Mouse (Mus musculus): ENCODE data around the gene Fam168a. TPM values are rescaled to one million over a fixed set of nuclear protein-coding genes. Genes with fewer than 3 reads are reported as not detected.

Gene Fam168a
- polyA plus RNA-seq, 1 experiment from 2014 or later = 80.0 TPM

- Histone ChIP-seq H3K4me2 (no peak overlapping the region), H3K36me3 (ENCODE audit: poor library complexity, severe bottlenecking) (peaks cover 5% of the 10 kb centered on the region; the same call in 1 of the 2 replicates), H3K4me3 (no peak overlapping the region), H3K9ac (no peak overlapping the region), H3K9me3 (replicated peaks) (no peaks in the 10 kb centered on the region), H3K4me1 (peaks cover 10% of the 10 kb centered on the region; the same call in 1 of the 2 replicates), H3K27ac (no peak overlapping the region), H3K27me3 (no peaks in the 10 kb centered on the region)
- no peak for ATAC-seq
- 83% methylated on average over 1 of the region's 1 CpGs for WGBS
Measured at GRCm38 (mm10) chr7:100788291-100788690, 81.9 kb downstream of the Fam168a start.

- Histone ChIP-seq H3K27ac (no peak overlapping the region), H3K4me1 (no peaks in the 10 kb centered on the region), H3K4me2 (no peak overlapping the region), H3K4me3 (no peak overlapping the region), H3K9ac (no peak overlapping the region), H3K36me3 (ENCODE audit: poor library complexity, severe bottlenecking) (no peaks in the 10 kb centered on the region), H3K27me3 (no peaks in the 10 kb centered on the region), H3K9me3 (replicated peaks) (no peaks in the 10 kb centered on the region)
- 67% methylated on average over 3 of the region's 3 CpGs for WGBS
- ATAC-seq = no peak
Measured at GRCm38 (mm10) chr7:100798810-100799209, 92.4 kb downstream of the Fam168a start.

DNA sequence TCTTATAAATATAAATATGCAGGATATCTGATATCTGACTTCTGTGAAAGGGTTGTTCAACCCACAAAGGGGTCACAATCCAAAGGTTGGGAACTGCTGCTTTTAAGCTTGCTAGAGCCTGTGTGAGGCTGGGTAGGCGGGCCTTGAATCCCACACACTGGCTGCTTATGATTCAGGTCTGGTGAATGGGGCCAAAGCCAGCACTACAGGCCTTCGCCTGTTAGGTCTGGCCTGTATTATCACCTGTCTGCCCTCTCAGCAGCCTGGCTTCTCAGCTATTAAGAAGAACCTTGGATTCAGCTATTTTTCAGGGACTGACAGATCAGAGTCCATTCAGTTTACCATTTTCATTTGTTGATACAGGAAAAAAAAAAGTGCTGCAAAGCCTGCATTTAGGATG lies 99.0 kb downstream of the Fam168a start:
- no peak for ATAC-seq
- 63% methylated on average over 2 of the region's 2 CpGs for WGBS
- no peak overlapping the region for H3K27ac ChIP-seq
- H3K27me3 ChIP-seq = no peaks in the 10 kb centered on the region
- no peak overlapping the region for H3K9ac ChIP-seq
- H3K9me3 ChIP-seq (replicated peaks) = no peaks in the 10 kb centered on the region
- H3K4me2 ChIP-seq = no peak overlapping the region
- 0 out of 2 replicates have a peak, but pooled peaks cover 5% of the 10 kb centered on the region for H3K36me3 ChIP-seq (ENCODE audit: poor library complexity, severe bottlenecking)
- H3K4me1 ChIP-seq = 0 out of 2 replicates have a peak, but pooled peaks cover 2% of the 10 kb centered on the region
- no peak overlapping the region for H3K4me3 ChIP-seq

GRCm38 (mm10) chr7:100811912-100812311 lies 105.5 kb downstream of the Fam168a start:
- Histone ChIP-seq H3K9me3 (replicated peaks) (no peaks in the 10 kb centered on the region), H3K36me3 (ENCODE audit: poor library complexity, severe bottlenecking) (0 out of 2 replicates have a peak, but pooled peaks cover 14% of the 10 kb centered on the region), H3K9ac (no peak overlapping the region), H3K4me3 (no peak overlapping the region), H3K27me3 (no peaks in the 10 kb centered on the region), H3K27ac (peak overlapping the region; percentile 14; the same call in 1 of the 2 replicates), H3K4me1 (peaks cover 15% of the 10 kb centered on the region), H3K4me2 (no peak overlapping the region)
- 78% methylated on average over 5 of the region's 5 CpGs for WGBS
- no peak for ATAC-seq

DNA sequence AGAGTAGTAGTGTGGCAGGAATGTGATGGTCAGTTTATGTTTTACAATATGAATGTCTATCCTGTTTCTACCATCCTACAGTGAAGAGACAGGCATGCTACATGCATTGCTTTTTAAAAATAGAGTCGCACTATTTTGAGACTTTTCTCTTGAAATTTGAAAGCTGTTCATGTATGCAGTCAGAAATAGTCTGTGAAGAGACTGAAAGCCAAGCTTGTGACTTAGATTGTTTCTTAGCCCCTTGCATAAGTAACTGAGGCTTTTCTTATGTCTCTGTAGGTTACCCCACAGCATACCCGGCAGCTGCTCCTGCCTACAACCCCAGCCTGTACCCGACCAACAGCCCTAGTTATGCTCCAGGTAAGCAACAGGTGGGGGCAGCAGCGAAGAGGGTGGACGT lies 106.2 kb downstream of the Fam168a start:
- Histone ChIP-seq H3K4me3 (no peak overlapping the region), H3K4me1 (peaks cover 22% of the 10 kb centered on the region), H3K27ac (no peak overlapping the region), H3K27me3 (no peaks in the 10 kb centered on the region), H3K36me3 (ENCODE audit: poor library complexity, severe bottlenecking) (0 out of 2 replicates have a peak, but pooled peaks cover 14% of the 10 kb centered on the region), H3K4me2 (no peak overlapping the region), H3K9ac (no peak overlapping the region), H3K9me3 (replicated peaks) (no peaks in the 10 kb centered on the region)
- ATAC-seq = no peak
- WGBS = 93% methylated on average over 5 of the region's 5 CpGs

DNA sequence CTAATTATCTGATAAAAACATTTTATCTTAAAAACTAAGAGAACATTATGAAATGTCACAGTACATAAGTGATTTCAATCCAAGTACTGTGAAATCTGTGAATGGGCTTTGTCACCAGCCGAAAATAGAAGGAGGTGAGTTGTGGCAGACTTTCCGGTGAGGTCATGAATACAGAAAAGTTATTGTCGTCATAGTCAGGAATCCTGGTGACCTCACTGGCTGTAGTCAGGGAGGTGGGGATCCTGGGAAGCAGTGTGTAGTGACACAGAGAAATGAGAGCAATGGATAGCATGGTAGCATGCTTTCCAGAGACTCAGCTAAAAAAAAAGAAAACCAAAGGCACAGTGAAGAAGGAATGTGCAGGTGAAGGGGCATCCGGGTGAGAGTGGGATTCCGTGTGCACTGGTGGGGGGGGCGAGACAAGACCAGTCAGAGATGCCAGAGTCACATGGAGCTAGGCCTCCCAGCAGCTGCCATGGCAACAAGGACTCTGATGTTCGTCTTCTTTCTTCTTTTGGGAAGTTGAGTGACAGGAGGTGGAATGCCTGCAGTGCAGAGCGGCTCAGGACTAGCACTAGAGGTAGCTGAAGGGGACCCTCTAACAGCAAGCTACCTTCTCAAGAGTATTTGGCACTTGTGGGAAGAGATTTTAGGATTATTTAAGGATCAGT lies 109.6 kb downstream of the Fam168a start:
- Histone ChIP-seq H3K9ac (no peak overlapping the region), H3K36me3 (ENCODE audit: poor library complexity, severe bottlenecking) (0 out of 2 replicates have a peak, but pooled peaks cover 7% of the 10 kb centered on the region), H3K4me3 (no peak overlapping the region), H3K27me3 (no peaks in the 10 kb centered on the region), H3K4me2 (no peak overlapping the region), H3K27ac (peak overlapping the region; percentile 57), H3K9me3 (replicated peaks) (no peaks in the 10 kb centered on the region), H3K4me1 (peaks cover 23% of the 10 kb centered on the region)
- WGBS = 27% methylated on average over 8 of the region's 8 CpGs
- ATAC-seq = peak; percentile 75

DNA sequence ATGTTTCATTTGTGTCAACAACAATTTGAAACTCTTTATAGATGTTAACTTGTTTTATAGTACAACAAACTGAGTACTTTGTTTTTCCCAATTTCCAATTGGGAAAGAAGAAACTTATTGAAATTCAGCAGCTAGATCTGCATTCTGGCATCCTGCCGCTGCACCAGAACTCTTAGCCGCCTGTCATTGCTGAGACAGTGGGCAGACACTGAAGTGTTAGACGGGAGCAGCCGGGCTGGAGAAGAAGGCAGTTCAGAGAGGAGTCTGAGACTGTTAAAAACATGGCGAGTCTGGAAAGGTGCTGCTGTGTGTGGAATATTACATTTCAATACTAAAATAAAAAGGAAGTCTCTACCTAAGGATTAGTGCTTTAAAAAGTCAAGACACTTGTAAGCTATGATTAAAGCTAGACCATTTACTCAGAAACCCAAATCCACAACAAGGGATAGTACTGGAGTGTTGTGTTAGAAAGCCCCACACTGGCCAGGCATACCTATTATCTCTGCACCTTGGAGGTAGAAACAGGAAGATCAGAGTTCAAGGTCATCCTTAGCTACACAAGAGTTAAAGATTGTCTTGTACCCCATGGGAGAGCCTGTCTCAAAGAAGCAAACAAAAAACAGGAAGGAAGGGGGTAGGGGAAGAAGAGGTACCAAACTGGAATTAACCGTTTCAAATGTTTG lies 110.5 kb downstream of the Fam168a start:
- Histone ChIP-seq H3K4me1 (peaks cover 23% of the 10 kb centered on the region), H3K4me2 (no peak overlapping the region), H3K36me3 (ENCODE audit: poor library complexity, severe bottlenecking) (0 out of 2 replicates have a peak, but pooled peaks cover 6% of the 10 kb centered on the region), H3K27ac (no peak overlapping the region), H3K9me3 (replicated peaks) (no peaks in the 10 kb centered on the region), H3K9ac (no peak overlapping the region), H3K27me3 (no peaks in the 10 kb centered on the region), H3K4me3 (no peak overlapping the region)
- peak; percentile 57; the same call in 1 of the 2 replicates for ATAC-seq
- 61% methylated on average over 6 of the region's 6 CpGs for WGBS

- no peak overlapping the region for H3K4me2 ChIP-seq
- H3K9me3 ChIP-seq (replicated peaks) = no peaks in the 10 kb centered on the region
- H3K36me3 ChIP-seq (ENCODE audit: poor library complexity, severe bottlenecking) = 0 out of 2 replicates have a peak, but pooled peaks cover 6% of the 10 kb centered on the region
- 95% methylated on average over 2 of the region's 2 CpGs for WGBS
- H3K4me1 ChIP-seq = peaks cover 27% of the 10 kb centered on the region
- H3K4me3 ChIP-seq = no peak overlapping the region
- H3K27me3 ChIP-seq = no peaks in the 10 kb centered on the region
- H3K27ac ChIP-seq = no peak overlapping the region
- H3K9ac ChIP-seq = no peak overlapping the region
- ATAC-seq = no peak
Measured at GRCm38 (mm10) chr7:100817442-100817760, 111.0 kb downstream of the Fam168a start.

GRCm38 (mm10) chr7:100818401-100819064 lies 112.1 kb downstream of the Fam168a start:
- ATAC-seq = no peak
- peaks cover 27% of the 10 kb centered on the region for H3K4me1 ChIP-seq
- no peak overlapping the region for H3K4me2 ChIP-seq
- no peaks in the 10 kb centered on the region for H3K9me3 ChIP-seq (replicated peaks)
- H3K27me3 ChIP-seq = no peaks in the 10 kb centered on the region
- WGBS = 92% methylated on average over 4 of the region's 4 CpGs
- H3K27ac ChIP-seq = no peak overlapping the region
- H3K4me3 ChIP-seq = no peak overlapping the region
- no peak overlapping the region for H3K9ac ChIP-seq
- no peaks in the 10 kb centered on the region for H3K36me3 ChIP-seq (ENCODE audit: poor library complexity, severe bottlenecking)

GRCm38 (mm10) chr7:100824661-100825060 lies 118.2 kb downstream of the Fam168a start:
- H3K4me2 ChIP-seq = no peak overlapping the region
- 94% methylated on average over 3 of the region's 3 CpGs for WGBS
- no peak overlapping the region for H3K27ac ChIP-seq
- H3K27me3 ChIP-seq = no peaks in the 10 kb centered on the region
- H3K4me3 ChIP-seq = no peak overlapping the region
- H3K9me3 ChIP-seq (replicated peaks) = no peaks in the 10 kb centered on the region
- ATAC-seq = no peak
- H3K4me1 ChIP-seq = peaks cover 4% of the 10 kb centered on the region; the same call in 1 of the 2 replicates
- H3K36me3 ChIP-seq (ENCODE audit: poor library complexity, severe bottlenecking) = peaks cover 19% of the 10 kb centered on the region
- no peak overlapping the region for H3K9ac ChIP-seq

DNA sequence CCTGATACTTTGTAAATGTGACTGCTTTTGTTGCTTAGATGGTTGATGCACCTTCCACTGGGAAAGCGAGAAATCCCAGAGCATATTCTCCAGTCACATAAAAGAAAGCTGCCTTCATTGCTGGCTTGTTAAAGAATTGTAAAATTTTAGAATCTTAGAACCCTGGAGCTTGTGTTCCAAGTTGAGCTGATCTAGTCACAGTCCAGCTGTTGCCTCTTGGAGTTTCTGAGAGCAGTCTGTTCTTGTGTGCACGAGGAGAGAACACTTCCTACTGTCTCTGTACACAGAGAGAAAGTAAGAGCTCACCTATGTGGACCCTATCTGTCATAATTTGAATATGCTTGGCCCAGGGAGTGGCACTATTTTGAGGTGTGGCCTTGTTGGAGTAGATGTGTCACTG lies 122.1 kb downstream of the Fam168a start:
- 93% methylated on average over 2 of the region's 2 CpGs for WGBS
- H3K27me3 ChIP-seq = no peaks in the 10 kb centered on the region
- H3K4me1 ChIP-seq = no peaks in the 10 kb centered on the region
- no peak overlapping the region for H3K4me3 ChIP-seq
- H3K4me2 ChIP-seq = no peak overlapping the region
- H3K9me3 ChIP-seq (replicated peaks) = no peaks in the 10 kb centered on the region
- H3K27ac ChIP-seq = no peak overlapping the region
- H3K36me3 ChIP-seq (ENCODE audit: poor library complexity, severe bottlenecking) = peaks cover 27% of the 10 kb centered on the region
- no peak overlapping the region for H3K9ac ChIP-seq
- no peak for ATAC-seq

DNA sequence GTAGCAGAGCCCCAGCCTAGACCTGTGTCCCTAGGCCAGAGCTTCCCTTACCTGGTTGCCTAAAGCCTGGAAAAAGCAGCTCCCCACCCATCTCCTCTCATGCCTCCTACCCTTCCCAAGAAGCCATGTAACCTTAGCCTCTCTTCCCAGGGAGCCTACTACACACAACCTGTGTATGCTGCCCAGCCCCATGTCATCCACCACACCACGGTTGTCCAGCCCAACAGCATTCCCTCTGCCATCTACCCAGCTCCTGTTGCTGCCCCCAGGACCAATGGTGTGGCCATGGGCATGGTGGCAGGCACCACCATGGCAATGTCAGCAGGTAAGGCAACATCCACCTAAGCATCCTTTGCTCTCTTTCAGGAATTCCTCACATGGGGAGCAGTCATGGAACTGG lies 127.4 kb downstream of the Fam168a start:
- H3K9me3 ChIP-seq (replicated peaks) = no peaks in the 10 kb centered on the region
- H3K4me1 ChIP-seq = no peaks in the 10 kb centered on the region
- H3K4me3 ChIP-seq = no peak overlapping the region
- H3K27ac ChIP-seq = no peak overlapping the region
- H3K27me3 ChIP-seq = no peaks in the 10 kb centered on the region
- H3K36me3 ChIP-seq (ENCODE audit: poor library complexity, severe bottlenecking) = peaks cover 60% of the 10 kb centered on the region
- ATAC-seq = no peak
- 100% methylated on average over 1 of the region's 1 CpGs for WGBS
- no peak overlapping the region for H3K9ac ChIP-seq
- H3K4me2 ChIP-seq = no peak overlapping the region
